Mouse (Mus musculus) spleen, adult 2 months (tissue): Measurements from ENCODE around the gene Rad23b.

Experiments used
- CTCF ChIP-seq: fragments of 200-500 bp; IDR thresholded peaks from 2 replicates; pipeline ENCODE4 v1.5.1; 2011; ENCODE audit warnings: mild to moderate bottlenecking, inconsistent platforms; ENCODE audit not compliant: insufficient read depth, insufficient read length, insufficient replicate concordance; ENCODE audit errors: extremely low read depth
- POLR2A ChIP-seq: fragments of 200-500 bp; IDR thresholded peaks from 2 replicates; pipeline ENCODE4 v1.6.1; 2011; ENCODE audit warnings: low read depth, low read length, inconsistent platforms

- no peak for TF ChIP-seq CTCF
- no peak for TF ChIP-seq POLR2A
Measured at GRCm38 (mm10) chr4:55408081-55408480, 58.2 kb downstream of the Rad23b start.
